Mouse (Mus musculus) liver, adult 2 months (tissue): Measurements from ENCODE around the gene Add1. TPM values are rescaled to one million over a fixed set of nuclear protein-coding genes. Genes with fewer than 3 reads are reported as not detected.
"Not testable (repeated sequence)": the region's sequence is repeated elsewhere in the genome, so short reads cannot be mapped to it uniquely, and the experiment has no call there.

ENCODE experiments used
- DNase-seq: peaks from one replicate; pipeline ENCODE4 v3.0.0-alpha.2; 2011; ENCODE audit warnings: low read depth, low spot score; ENCODE audit errors: extremely low read depth
- H3K27ac ChIP-seq: fragments of 200-500 bp; replicated peaks from 2 replicates; pipeline ENCODE4 v1.5.1; 2012; ENCODE audit warnings: low read depth, mild to moderate bottlenecking, control low read depth, inconsistent platforms, low read length; ENCODE audit not compliant: insufficient read depth
- H3K27me3 ChIP-seq: fragments of 200-500 bp; 2 replicates; pipeline ENCODE4 v1.6.1; 2012; ENCODE audit warnings: mild to moderate bottlenecking, moderate library complexity, low read length, inconsistent platforms; ENCODE audit not compliant: control insufficient read depth, insufficient read depth
- H3K36me3 ChIP-seq: fragments of 200-500 bp; 2 replicates; pipeline ENCODE4 v1.6.1; 2012; ENCODE audit warnings: low read length, inconsistent platforms; ENCODE audit not compliant: control insufficient read depth, insufficient read depth
- H3K4me1 ChIP-seq: fragments of 200-500 bp; 2 replicates; pipeline ENCODE4 v1.6.1; 2011; ENCODE audit warnings: low read length; ENCODE audit not compliant: control insufficient read depth, insufficient read depth
- H3K4me3 ChIP-seq: fragments of 200-500 bp; 2 replicates; pipeline ENCODE4 v1.5.1; 2011; ENCODE audit warnings: low read depth, mild to moderate bottlenecking, control low read depth, low read length, moderate library complexity; ENCODE audit not compliant: insufficient read depth
- H3K79me2 ChIP-seq: fragments of 200-500 bp; 2 replicates; pipeline ENCODE4 v1.6.1; 2012; ENCODE audit warnings: inconsistent platforms, mild to moderate bottlenecking, low read length, moderate library complexity; ENCODE audit not compliant: control insufficient read depth, insufficient read depth
- H3K9ac ChIP-seq: fragments of 200-500 bp; 2 replicates; pipeline ENCODE4 v1.6.1; 2012; ENCODE audit warnings: low read depth, mild to moderate bottlenecking, control low read depth, inconsistent platforms, low read length
- CTCF ChIP-seq: fragments of 200-500 bp; IDR thresholded peaks from 2 replicates; pipeline ENCODE4 v1.5.1; 2011; ENCODE audit warnings: low read depth, low read length, control low read depth
- POLR2A ChIP-seq: fragments of 200-500 bp; IDR thresholded peaks from 2 replicates; pipeline ENCODE4 v1.6.1; 2011; ENCODE audit warnings: low read length, control low read depth; ENCODE audit not compliant: insufficient read depth; ENCODE audit errors: extremely low read depth
- WGBS: fragments of 180-500 bp; shearing (Covaris S2); methylation state at CpG from one replicate; pipeline ENCODE4 v1.1.7; 2018; 5-methylcytosine and 5-hydroxymethylcytosine counted together
- polyA plus RNA-seq: library from polyadenylated mRNA; depleted of rRNA; stranded (reverse); fragments of >200 nt; gene quantifications from 2 replicates; pipeline ENCODE4 v1.2.3, GENCODE M21; 2012
- total RNA-seq: library from RNA; depleted of rRNA; stranded (reverse); fragments of >200 nt; gene quantifications from 2 replicates; pipeline ENCODE4 v1.2.3, GENCODE M21; 2014

Gene Add1
- total and polyA plus RNA-seq, 2 experiments: 30.6 to 39.3 TPM

GRCm38 (mm10) chr5:34576286-34576685 lies 2.8 kb downstream of the Add1 start:
- H3K79me2 ChIP-seq: peaks cover 21% of the 10 kb centered on the region
- H3K36me3 ChIP-seq: no peaks in the 10 kb centered on the region
- DNase-seq: no peak
- no peak overlapping the region for H3K27ac ChIP-seq
- 36% methylated on average over 1 of the region's 1 CpGs for WGBS
- peaks cover 11% of the 10 kb centered on the region for H3K4me1 ChIP-seq
- TF ChIP-seq CTCF: no peak
- H3K27me3 ChIP-seq: no peaks in the 10 kb centered on the region
- H3K9ac ChIP-seq: no peak overlapping the region
- H3K4me3 ChIP-seq: no peak overlapping the region

- Histone ChIP-seq H3K36me3 (no peaks in the 10 kb centered on the region), H3K4me3 (no peak overlapping the region), H3K9ac (no peak overlapping the region), H3K27me3 (no peaks in the 10 kb centered on the region), H3K4me1 (peaks cover 11% of the 10 kb centered on the region), H3K79me2 (peaks cover 21% of the 10 kb centered on the region), H3K27ac (no peak overlapping the region)
- no peak for TF ChIP-seq CTCF
- no peak for TF ChIP-seq POLR2A
- 94% methylated on average over 7 of the region's 7 CpGs for WGBS
- no peak for DNase-seq
These were observed 4.7 kb downstream of the Add1 start for GRCm38 (mm10) chr5:34578038-34578655.

- Histone ChIP-seq H3K27ac (no peak overlapping the region), H3K27me3 (no peaks in the 10 kb centered on the region), H3K4me3 (no peak overlapping the region), H3K79me2 (peaks cover 27% of the 10 kb centered on the region), H3K9ac (no peak overlapping the region), H3K4me1 (peaks cover 11% of the 10 kb centered on the region), H3K36me3 (peaks cover 2% of the 10 kb centered on the region; the same call in 1 of the 2 replicates)
- TF ChIP-seq POLR2A (no peak), CTCF (no peak)
- no peak for DNase-seq
- 26% methylated on average over 3 of the region's 3 CpGs for WGBS
These were observed 5.9 kb downstream of the Add1 start for GRCm38 (mm10) chr5:34579377-34579776.

- peaks cover 34% of the 10 kb centered on the region for H3K79me2 ChIP-seq
- 63% methylated on average over 10 of the region's 10 CpGs for WGBS
- not testable (repeated sequence) for H3K27ac ChIP-seq, DNase-seq, H3K4me1 ChIP-seq, H3K9ac ChIP-seq, H3K27me3 ChIP-seq, H3K4me3 ChIP-seq, H3K36me3 ChIP-seq
These were observed 8.3 kb downstream of the Add1 start for GRCm38 (mm10) chr5:34581671-34582313.

- H3K36me3 ChIP-seq: peaks cover 2% of the 10 kb centered on the region; the same call in 1 of the 2 replicates
- no peak overlapping the region for H3K27ac ChIP-seq
- no peaks in the 10 kb centered on the region for H3K27me3 ChIP-seq
- no peak overlapping the region for H3K9ac ChIP-seq
- peaks cover 29% of the 10 kb centered on the region for H3K79me2 ChIP-seq
- H3K4me1 ChIP-seq: no peaks in the 10 kb centered on the region; the same call in none of the 2 replicates
- no peak for TF ChIP-seq POLR2A
- no peak overlapping the region for H3K4me3 ChIP-seq
- no peak for DNase-seq
- 66% methylated on average over 5 of the region's 5 CpGs for WGBS
These were observed 8.8 kb downstream of the Add1 start for GRCm38 (mm10) chr5:34582314-34582675.

GRCm38 (mm10) chr5:34585216-34585615 lies 11.8 kb downstream of the Add1 start:
- H3K27ac ChIP-seq: no peak overlapping the region
- no peaks in the 10 kb centered on the region; the same call in 1 of the 2 replicates for H3K4me1 ChIP-seq
- H3K79me2 ChIP-seq: peaks cover 24% of the 10 kb centered on the region
- H3K9ac ChIP-seq: no peak overlapping the region
- no peak overlapping the region for H3K4me3 ChIP-seq
- TF ChIP-seq POLR2A (no peak), CTCF (no peak)
- 71% methylated on average over 5 of the region's 5 CpGs for WGBS
- DNase-seq: no peak
- H3K27me3 ChIP-seq: no peaks in the 10 kb centered on the region
- peaks cover 2% of the 10 kb centered on the region; the same call in 1 of the 2 replicates for H3K36me3 ChIP-seq
